Mouse (Mus musculus): ENCODE results near the gene Cdca3.

Cdca3 gene

GRCm38 (mm10) chr6:124866560-124866959 is 37.2 kb downstream of the Cdca3 start:
- no peak for DNase-seq

DNA sequence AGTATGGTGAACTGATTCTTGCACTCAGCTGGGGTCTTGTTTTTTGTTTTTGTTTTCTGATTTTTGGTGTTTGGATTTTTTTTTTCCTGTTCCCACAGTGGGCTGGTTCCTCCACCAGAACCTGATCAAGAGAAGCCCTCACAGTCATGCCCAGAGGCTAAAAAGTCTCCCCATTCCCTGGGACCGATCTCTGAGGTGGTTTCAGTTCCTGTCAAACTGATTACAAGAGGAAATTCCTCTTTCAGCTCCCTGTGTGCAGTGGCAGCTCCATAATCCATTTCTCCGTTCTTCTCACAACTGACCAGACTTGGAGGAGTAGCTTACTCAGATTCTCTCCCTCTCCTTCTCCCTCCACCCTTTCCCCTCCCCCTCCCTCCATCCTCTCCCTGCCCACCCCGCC is 45.0 kb downstream of the Cdca3 start:
- no peak for DNase-seq

GRCm38 (mm10) chr6:124879390-124879789 is 50.0 kb downstream of the Cdca3 start:
- no peak for DNase-seq

DNA sequence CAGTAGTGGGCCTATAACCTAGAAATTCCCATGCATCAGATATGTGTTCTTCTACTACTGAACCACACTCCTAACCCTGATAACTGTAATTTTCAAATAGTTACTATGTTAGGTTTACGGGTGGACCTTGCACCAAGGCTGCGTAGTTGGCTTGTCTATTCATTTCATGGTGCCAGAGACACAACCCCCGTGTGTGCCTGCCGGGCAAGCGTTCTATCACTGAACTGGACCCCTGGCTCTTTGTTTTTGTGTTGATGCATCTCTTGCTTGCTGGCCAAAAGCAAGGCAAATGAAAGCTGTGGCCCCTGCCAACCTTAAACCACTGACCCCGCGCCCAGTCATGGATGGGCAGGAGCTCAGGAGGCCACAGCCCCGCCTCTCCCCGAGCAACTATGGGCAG is 52.5 kb downstream of the Cdca3 start:
- peak; percentile 40 for DNase-seq

Measured in kidney, adult 9 months (tissue).